Mouse (Mus musculus): ENCODE data around the gene Parn. TPM values are rescaled to one million over a fixed set of nuclear protein-coding genes. Genes with fewer than 3 reads are reported as not detected.

Gene Parn
- 27.9 and 30.6 TPM in 2 replicates for polyA plus RNA-seq (2014; fragmentation: Nextera tagmentation; extraction: Ambion mirVana)

- peaks cover 13% of the 10 kb centered on the region for H3K4me1 ChIP-seq (replicated peaks; ENCODE audit: control insufficient read depth, insufficient read depth, low read length)
- peak within 1 kb of the TSS; percentile 77 for H3K4me2 ChIP-seq (replicated peaks)
- ATAC-seq (ENCODE audit: low FRiP score) (peak; percentile 90), DNase-seq (ENCODE audit: low spot score) (peak; percentile 94)
- under 1% methylated on average over 35 of the region's 35 CpGs for WGBS
- peak within 1 kb of the TSS; percentile 49 for H3K4me3 ChIP-seq (replicated peaks; ENCODE audit: low read length)
- H3K9me3 ChIP-seq (ENCODE audit: control insufficient read depth, low read length) = no peaks in the 10 kb centered on the region
- H3K9ac ChIP-seq = peak within 1 kb of the TSS; percentile 72
- H3K36me3 ChIP-seq (replicated peaks; ENCODE audit: control insufficient read depth, insufficient read depth) = peaks cover 25% of the 10 kb centered on the region; the same call in 1 of the 2 replicates
- peak within 1 kb of the TSS; percentile 77 for H3K27ac ChIP-seq
- no peaks in the 10 kb centered on the region for H3K27me3 ChIP-seq (ENCODE audit: control insufficient read depth, insufficient read depth, low read length)
Measured at GRCm38 (mm10) chr16:13667878-13668343, at the start of gene Parn. TSS of gene Parn (minus strand) at chr16:13668170.

- ATAC-seq (ENCODE audit: low FRiP score) (no peak), DNase-seq (ENCODE audit: low spot score) (no peak)
- H3K4me2 ChIP-seq (replicated peaks) = no peak overlapping the region
- no peaks in the 10 kb centered on the region for H3K4me1 ChIP-seq (replicated peaks; ENCODE audit: control insufficient read depth, insufficient read depth, low read length)
- H3K4me3 ChIP-seq (replicated peaks; ENCODE audit: low read length) = no peak overlapping the region
- H3K27me3 ChIP-seq (ENCODE audit: control insufficient read depth, insufficient read depth, low read length) = no peaks in the 10 kb centered on the region
- H3K9ac ChIP-seq = no peak overlapping the region
- 90% methylated on average over 2 of the region's 2 CpGs for WGBS
- no peaks in the 10 kb centered on the region for H3K36me3 ChIP-seq (replicated peaks; ENCODE audit: control insufficient read depth, insufficient read depth)
- no peaks in the 10 kb centered on the region for H3K9me3 ChIP-seq (ENCODE audit: control insufficient read depth, low read length)
- H3K27ac ChIP-seq = no peak overlapping the region
Measured at GRCm38 (mm10) chr16:13716821-13717553, 49.0 kb upstream of the Parn start.

- 91% methylated on average over 3 of the region's 3 CpGs for WGBS
- no peak for ATAC-seq (ENCODE audit: low FRiP score)
- H3K4me1 ChIP-seq (replicated peaks; ENCODE audit: control insufficient read depth, insufficient read depth, low read length) = no peaks in the 10 kb centered on the region
- no peak overlapping the region for H3K4me2 ChIP-seq (replicated peaks)
- no peaks in the 10 kb centered on the region for H3K36me3 ChIP-seq (replicated peaks; ENCODE audit: control insufficient read depth, insufficient read depth)
- no peak overlapping the region for H3K9ac ChIP-seq
- H3K27ac ChIP-seq = no peak overlapping the region
- DNase-seq (ENCODE audit: low spot score) = no peak
- no peaks in the 10 kb centered on the region for H3K9me3 ChIP-seq (ENCODE audit: control insufficient read depth, low read length)
- no peaks in the 10 kb centered on the region for H3K27me3 ChIP-seq (ENCODE audit: control insufficient read depth, insufficient read depth, low read length)
- H3K4me3 ChIP-seq (replicated peaks; ENCODE audit: low read length) = no peak overlapping the region
Measured at GRCm38 (mm10) chr16:13714910-13715309, 46.9 kb upstream of the Parn start.

- DNase-seq (ENCODE audit: low spot score) (no peak), ATAC-seq (ENCODE audit: low FRiP score) (no peak)
- Histone ChIP-seq H3K4me1 (replicated peaks; ENCODE audit: control insufficient read depth, insufficient read depth, low read length) (no peaks in the 10 kb centered on the region), H3K9me3 (ENCODE audit: control insufficient read depth, low read length) (no peaks in the 10 kb centered on the region), H3K4me2 (replicated peaks) (no peak overlapping the region), H3K27ac (no peak overlapping the region), H3K9ac (no peak overlapping the region), H3K27me3 (ENCODE audit: control insufficient read depth, insufficient read depth, low read length) (no peaks in the 10 kb centered on the region), H3K36me3 (replicated peaks; ENCODE audit: control insufficient read depth, insufficient read depth) (peaks cover 43% of the 10 kb centered on the region), H3K4me3 (replicated peaks; ENCODE audit: low read length) (no peak overlapping the region)
- WGBS = 94% methylated on average over 10 of the region's 10 CpGs
Measured at GRCm38 (mm10) chr16:13704676-13705075, 36.7 kb upstream of the Parn start.

- Histone ChIP-seq H3K4me2 (replicated peaks) (no peak overlapping the region), H3K4me1 (replicated peaks; ENCODE audit: control insufficient read depth, insufficient read depth, low read length) (no peaks in the 10 kb centered on the region), H3K9ac (no peak overlapping the region), H3K4me3 (replicated peaks; ENCODE audit: low read length) (no peak overlapping the region), H3K9me3 (ENCODE audit: control insufficient read depth, low read length) (no peaks in the 10 kb centered on the region), H3K27me3 (ENCODE audit: control insufficient read depth, insufficient read depth, low read length) (no peaks in the 10 kb centered on the region), H3K36me3 (replicated peaks; ENCODE audit: control insufficient read depth, insufficient read depth) (peaks cover 68% of the 10 kb centered on the region), H3K27ac (no peak overlapping the region)
- 96% methylated on average over 7 of the region's 7 CpGs for WGBS
- ATAC-seq (ENCODE audit: low FRiP score) (no peak), DNase-seq (ENCODE audit: low spot score) (no peak)
Measured at GRCm38 (mm10) chr16:13702184-13702583, 34.2 kb upstream of the Parn start.

- Histone ChIP-seq H3K4me2 (replicated peaks) (no peak overlapping the region), H3K4me3 (replicated peaks; ENCODE audit: low read length) (no peak overlapping the region), H3K9me3 (ENCODE audit: control insufficient read depth, low read length) (no peaks in the 10 kb centered on the region), H3K4me1 (replicated peaks; ENCODE audit: control insufficient read depth, insufficient read depth, low read length) (no peaks in the 10 kb centered on the region), H3K27me3 (ENCODE audit: control insufficient read depth, insufficient read depth, low read length) (no peaks in the 10 kb centered on the region), H3K9ac (no peak overlapping the region), H3K36me3 (replicated peaks; ENCODE audit: control insufficient read depth, insufficient read depth) (peaks cover 90% of the 10 kb centered on the region), H3K27ac (no peak overlapping the region)
- DNase-seq (ENCODE audit: low spot score) (no peak), ATAC-seq (ENCODE audit: low FRiP score) (no peak)
- WGBS = 91% methylated on average over 7 of the region's 7 CpGs
Measured at GRCm38 (mm10) chr16:13698998-13699397, 31.0 kb upstream of the Parn start.

- Histone ChIP-seq H3K9me3 (ENCODE audit: control insufficient read depth, low read length) (no peaks in the 10 kb centered on the region), H3K36me3 (replicated peaks; ENCODE audit: control insufficient read depth, insufficient read depth) (peaks cover 30% of the 10 kb centered on the region), H3K9ac (no peak overlapping the region), H3K4me1 (replicated peaks; ENCODE audit: control insufficient read depth, insufficient read depth, low read length) (no peaks in the 10 kb centered on the region), H3K27me3 (ENCODE audit: control insufficient read depth, insufficient read depth, low read length) (no peaks in the 10 kb centered on the region), H3K4me3 (replicated peaks; ENCODE audit: low read length) (no peak overlapping the region), H3K27ac (no peak overlapping the region), H3K4me2 (replicated peaks) (no peak overlapping the region)
- 91% methylated on average over 3 of the region's 3 CpGs for WGBS
- no peak for ATAC-seq (ENCODE audit: low FRiP score)
- DNase-seq (ENCODE audit: low spot score) = no peak
Measured at GRCm38 (mm10) chr16:13678601-13679319, 10.8 kb upstream of the Parn start.

- H3K4me2 ChIP-seq (replicated peaks) = no peak overlapping the region
- H3K4me1 ChIP-seq (replicated peaks; ENCODE audit: control insufficient read depth, insufficient read depth, low read length) = peaks cover 9% of the 10 kb centered on the region
- no peaks in the 10 kb centered on the region for H3K9me3 ChIP-seq (ENCODE audit: control insufficient read depth, low read length)
- WGBS = 95% methylated on average over 3 of the region's 3 CpGs
- peaks cover 28% of the 10 kb centered on the region for H3K36me3 ChIP-seq (replicated peaks; ENCODE audit: control insufficient read depth, insufficient read depth)
- no peak overlapping the region for H3K4me3 ChIP-seq (replicated peaks; ENCODE audit: low read length)
- H3K27me3 ChIP-seq (ENCODE audit: control insufficient read depth, insufficient read depth, low read length) = no peaks in the 10 kb centered on the region
- DNase-seq (ENCODE audit: low spot score) (no peak), ATAC-seq (ENCODE audit: low FRiP score) (no peak)
- no peak overlapping the region for H3K9ac ChIP-seq
- H3K27ac ChIP-seq = no peak overlapping the region
Measured at GRCm38 (mm10) chr16:13674511-13674910, 6.5 kb upstream of the Parn start.

GRCm38 (mm10) chr16:13673114-13673513, 5.1 kb upstream of the Parn start:
- Histone ChIP-seq H3K27ac (no peak overlapping the region), H3K4me2 (replicated peaks) (peak overlapping the region; percentile 86), H3K4me1 (replicated peaks; ENCODE audit: control insufficient read depth, insufficient read depth, low read length) (peaks cover 9% of the 10 kb centered on the region), H3K36me3 (replicated peaks; ENCODE audit: control insufficient read depth, insufficient read depth) (peaks cover 20% of the 10 kb centered on the region), H3K27me3 (ENCODE audit: control insufficient read depth, insufficient read depth, low read length) (no peaks in the 10 kb centered on the region), H3K9me3 (ENCODE audit: control insufficient read depth, low read length) (no peaks in the 10 kb centered on the region), H3K9ac (peak overlapping the region; percentile 91; the same call in 1 of the 2 replicates), H3K4me3 (replicated peaks; ENCODE audit: low read length) (no peak overlapping the region)
- ATAC-seq (ENCODE audit: low FRiP score) (no peak), DNase-seq (ENCODE audit: low spot score) (no peak)
- WGBS = 81% methylated on average over 5 of the region's 5 CpGs
